Mouse (Mus musculus) 416B (cell line): ENCODE results near the gene Usp47.

Experiments used
- DNase-seq: peaks from one replicate; pipeline ENCODE4 v3.0.0; 2011; ENCODE audit warnings: low read depth

The Usp47 gene

GRCm38 (mm10) chr7:112023150-112023600 is at the start of gene Usp47:
Gene Usp47, plus strand, starts transcription at chr7:112023504.
- peak; percentile 78 for DNase-seq

DNA sequence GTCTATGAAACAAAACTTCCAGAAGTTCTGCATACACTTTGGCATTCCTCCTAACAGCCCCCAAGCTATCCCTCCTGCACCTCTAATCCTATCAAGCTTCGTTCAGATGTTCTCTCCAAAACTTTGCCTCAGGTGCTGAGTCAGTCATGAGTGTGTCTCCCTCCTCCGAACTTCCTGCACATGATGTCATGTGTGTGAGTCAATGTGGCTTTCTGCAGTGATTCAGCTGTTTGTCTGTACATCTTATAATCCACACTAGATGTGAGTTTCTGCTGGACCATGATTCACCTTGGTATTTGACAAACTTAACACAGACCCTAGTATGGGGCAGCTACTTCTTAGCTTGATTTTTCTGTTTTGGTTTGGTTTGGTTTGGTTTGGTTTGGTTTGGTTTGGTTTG is 46.9 kb upstream of the Usp47 start:
- peak; percentile 73 for DNase-seq

DNA sequence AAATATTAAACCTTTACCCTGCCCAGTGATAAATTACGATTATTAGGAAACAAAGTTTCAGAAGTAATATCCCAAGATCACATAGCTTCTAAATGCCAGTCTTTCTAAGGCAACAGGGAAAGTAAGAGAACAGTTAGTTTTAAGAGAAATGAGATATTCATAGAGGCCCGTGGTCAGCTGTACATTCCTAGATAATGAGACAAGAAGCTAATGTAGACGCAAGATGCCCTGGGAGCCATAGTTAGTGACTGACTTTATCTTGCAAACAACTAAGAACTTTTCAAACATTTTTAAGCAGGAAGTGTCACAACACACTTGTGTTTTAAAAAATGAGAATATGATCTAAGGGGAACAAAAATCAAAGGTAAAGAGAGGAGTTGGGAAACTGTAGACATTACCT is 45.4 kb upstream of the Usp47 start:
- no peak for DNase-seq

DNA sequence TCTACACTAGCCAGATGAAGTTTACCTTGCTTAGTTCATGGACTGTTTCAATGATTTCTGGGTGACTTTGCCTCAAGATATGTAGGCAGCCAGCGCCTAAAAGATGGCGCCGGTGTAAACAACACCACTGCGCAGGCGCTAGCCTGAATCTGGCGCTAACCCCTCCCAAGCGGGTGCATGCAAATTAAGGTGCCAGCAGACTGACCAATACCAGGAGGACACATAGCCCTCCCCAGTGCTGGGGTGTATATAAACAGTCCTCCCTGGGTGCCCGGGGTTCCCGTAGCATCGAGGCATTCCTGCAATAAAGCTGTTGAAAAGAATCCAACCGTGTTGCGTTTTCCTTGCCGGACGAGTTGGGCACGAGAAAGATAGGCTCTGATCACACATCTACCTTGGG is 41.0 kb upstream of the Usp47 start:
- DNase-seq, result no peak

DNA sequence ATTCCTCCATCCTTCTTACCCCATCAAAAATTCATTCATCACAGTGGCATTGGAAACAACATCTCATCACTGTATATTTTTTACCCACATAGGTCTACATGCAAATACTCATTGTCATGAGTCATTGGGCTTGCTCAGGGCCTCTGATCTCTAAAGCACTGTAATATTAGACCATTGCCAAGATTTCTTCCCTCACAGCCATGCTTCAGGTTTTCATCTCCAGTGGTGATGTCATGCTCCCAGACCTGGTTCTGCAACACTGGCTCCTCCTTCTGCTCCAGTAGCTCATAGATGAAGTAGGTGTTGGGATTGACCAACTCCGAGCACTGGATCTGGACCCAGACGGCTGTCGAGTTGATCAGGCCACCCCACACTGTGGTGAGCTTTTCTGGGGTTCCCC is 38.8 kb upstream of the Usp47 start:
- DNase-seq, result no peak

DNA sequence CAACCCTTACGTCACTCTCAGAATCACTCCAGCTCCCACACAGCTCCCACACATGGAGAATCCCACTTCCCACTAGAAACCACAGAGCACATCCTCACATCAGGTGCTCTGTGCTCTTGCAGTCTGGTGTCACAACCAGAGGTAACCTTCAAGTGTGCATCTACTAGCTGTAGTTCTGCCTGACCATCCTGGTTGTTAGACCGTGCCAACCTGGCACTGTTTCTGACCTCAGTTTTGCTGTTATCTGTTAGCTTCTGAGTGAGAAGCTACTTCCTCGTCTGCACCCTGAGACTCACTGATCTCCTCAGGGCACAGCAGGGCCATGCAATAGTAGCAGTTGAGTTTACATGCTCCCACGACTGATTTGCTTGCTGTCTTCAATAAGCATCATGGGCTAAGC is 38.0 kb upstream of the Usp47 start:
- no peak for DNase-seq

DNA sequence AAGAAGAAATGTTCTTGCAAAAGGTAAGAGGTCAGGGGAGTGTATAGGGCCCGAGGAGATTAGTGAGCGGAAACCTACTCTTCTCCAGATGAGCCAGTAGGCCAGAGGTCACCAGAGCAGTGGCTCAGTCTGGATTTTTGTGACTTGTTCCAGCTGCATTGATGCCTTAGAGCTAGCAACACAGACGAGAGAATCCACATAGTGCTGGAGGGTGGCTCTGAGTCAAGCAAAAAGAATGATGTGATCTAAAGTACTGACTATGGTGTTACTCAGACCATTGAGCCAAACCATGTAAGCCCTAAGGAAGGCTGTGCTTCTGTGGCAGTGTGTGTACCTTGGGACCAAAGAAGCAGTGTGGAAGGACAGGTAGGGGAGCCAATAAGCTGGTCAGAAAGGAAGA is 36.4 kb upstream of the Usp47 start:
- no peak for DNase-seq

DNA sequence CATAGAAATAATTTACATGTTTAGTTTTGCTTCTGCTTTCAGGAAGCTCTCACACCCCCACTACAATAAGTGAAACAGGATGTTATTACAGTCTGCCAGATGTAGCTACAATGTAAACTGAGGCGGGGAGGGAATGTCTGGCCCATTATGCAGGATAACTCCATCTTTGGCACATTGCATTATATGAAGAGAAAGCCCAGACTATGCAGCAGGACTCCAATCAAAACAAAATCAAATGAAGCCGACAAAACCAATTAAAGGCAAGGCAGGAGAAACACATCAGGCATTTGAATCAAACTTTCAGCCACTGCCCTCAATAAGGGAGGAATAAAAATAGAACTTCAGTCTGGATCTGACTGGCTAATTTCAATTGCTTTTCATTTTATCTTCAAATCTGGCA is 25.9 kb upstream of the Usp47 start:
- DNase-seq, result no peak

GRCm38 (mm10) chr7:111998446-111999004 is 24.8 kb upstream of the Usp47 start:
- DNase-seq, result no peak

GRCm38 (mm10) chr7:111999376-111999775 is 23.9 kb upstream of the Usp47 start:
- no peak for DNase-seq

- no peak for DNase-seq
Measured at GRCm38 (mm10) chr7:112000166-112000565, 23.1 kb upstream of the Usp47 start.

GRCm38 (mm10) chr7:112010511-112010910 is 12.8 kb upstream of the Usp47 start:
- peak; percentile 51 for DNase-seq

DNA sequence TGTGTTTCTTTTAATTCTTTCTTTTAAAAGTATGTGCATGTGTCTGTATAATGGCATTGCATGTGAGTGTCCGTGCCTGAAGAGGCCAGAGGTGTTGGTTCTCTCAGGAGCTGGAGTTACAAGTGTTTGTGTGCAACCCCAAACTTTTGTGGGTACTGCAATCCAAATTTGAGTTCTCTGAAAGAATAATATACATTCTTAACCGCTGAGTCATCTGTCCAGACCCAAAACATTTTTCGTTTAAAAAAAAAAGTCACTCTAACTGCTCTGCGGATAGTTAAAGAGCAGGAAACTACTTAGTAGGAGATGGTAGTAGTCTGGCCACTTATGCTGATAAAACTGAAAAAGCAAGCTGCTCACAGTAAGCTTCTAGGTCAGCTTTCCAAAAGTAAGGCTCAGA is 12.3 kb upstream of the Usp47 start:
- DNase-seq, result no peak

- no peak for DNase-seq
Measured at GRCm38 (mm10) chr7:112012102-112012501, 11.2 kb upstream of the Usp47 start.

- DNase-seq, result no peak
Measured at GRCm38 (mm10) chr7:112012621-112013177, 10.6 kb upstream of the Usp47 start.

- DNase-seq, result no peak
Measured at GRCm38 (mm10) chr7:112014148-112014547, 9.2 kb upstream of the Usp47 start.

DNA sequence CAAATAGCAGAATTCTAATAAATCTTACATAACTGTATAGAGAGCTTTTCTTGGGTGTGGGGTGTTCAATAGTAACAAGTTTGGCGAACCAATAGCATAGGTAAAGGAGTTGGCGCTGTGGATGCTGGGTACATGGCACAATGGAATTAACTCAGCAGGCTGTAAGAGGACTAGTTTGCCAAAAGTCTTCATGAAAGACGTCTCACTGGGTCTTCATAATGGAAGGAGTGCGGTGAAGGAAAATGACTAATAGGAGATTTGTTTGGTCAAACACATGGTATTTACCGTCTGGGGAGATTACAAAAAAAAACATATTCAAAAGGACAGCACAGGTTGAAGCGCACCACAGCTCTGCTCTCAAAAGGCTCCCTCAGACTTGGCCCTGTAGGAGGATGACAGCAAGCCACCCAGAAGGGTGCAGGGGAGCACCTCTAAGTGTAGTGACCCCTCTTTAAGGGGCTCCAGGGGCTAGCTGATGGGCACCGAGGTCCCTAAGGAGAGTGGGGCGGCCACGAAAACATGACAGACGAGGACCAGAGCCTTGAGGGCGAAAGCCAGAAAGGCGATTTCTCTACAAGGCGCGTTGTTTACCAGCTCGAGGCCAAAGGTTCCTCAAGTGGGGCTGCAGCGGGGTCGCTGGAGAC is 676 bp upstream of the Usp47 start:
- no peak for DNase-seq

DNA sequence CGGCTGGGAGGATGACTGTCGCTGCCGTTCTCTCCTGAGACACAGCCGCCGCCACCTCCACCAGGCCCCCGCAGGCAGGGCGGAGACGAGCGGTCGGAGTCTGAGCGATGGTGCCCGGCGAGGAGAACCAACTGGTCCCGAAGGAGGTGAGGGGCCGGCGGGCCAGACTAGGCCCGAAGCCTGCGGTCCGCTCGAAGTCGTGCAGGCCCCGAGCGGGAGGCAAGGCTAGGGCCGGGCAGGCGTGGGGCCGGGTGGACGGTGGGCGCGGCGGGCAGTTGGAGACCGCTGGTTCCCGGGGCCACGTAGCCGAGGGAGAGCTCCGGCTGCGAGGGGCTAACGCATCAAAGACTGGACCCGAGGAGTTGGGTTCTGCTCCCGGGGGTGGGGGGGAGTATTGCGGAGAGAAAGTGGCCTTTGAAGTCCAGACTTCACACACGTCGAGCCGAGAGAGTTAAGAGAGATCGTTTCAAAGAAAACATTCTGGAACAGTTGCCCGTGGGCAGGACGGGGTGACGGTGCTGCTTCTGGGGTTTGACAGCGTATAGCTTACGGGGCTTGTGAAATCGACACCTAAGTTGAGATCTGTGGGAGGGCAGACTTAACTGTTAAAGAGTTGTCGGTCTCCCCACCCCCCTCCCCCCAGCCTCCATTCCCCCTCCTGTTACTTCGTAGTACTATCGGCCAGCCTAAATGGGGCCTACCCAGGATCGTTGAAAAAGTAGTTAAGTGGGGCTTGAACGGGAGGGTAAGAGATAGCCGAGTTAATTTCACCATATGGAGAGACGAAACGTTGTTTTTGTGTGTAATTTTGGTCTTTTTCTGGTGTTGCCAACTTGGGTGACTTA is 519 bp downstream of the Usp47 start:
- peak; percentile 81 for DNase-seq

DNA sequence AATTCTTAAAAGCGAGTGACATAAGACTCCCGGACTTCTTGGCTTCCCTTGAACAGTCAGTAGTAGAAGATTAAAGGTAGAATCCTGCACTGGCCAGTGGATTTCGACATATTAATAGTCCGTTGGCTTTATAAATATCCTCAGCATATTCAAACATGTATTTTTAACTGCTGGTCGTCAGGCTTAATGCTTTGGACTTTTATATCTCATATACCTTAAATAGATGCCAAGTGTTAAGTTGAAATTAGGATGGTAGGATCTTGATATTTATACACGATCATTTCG is 1.1 kb downstream of the Usp47 start:
- DNase-seq, result no peak

DNA sequence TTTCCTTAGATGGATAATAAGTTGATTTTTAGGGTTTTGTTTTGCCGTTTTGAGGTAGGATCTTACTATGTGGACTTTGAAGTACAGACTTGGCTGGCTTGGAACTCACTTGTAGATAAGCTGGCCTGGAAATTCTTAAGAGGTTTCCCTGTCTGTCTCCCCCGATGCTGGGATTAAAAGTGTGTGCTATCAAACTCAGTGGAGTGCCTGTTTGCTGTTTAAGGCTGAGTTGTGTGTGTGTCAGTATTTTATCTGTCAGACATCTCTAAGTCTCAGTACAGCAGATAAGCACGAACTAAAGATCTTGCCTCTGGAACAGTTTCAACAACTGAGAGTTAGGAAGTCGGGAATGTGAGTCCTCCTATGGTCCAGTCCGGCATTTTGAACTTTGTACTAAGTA is 1.6 kb downstream of the Usp47 start:
- peak; percentile 29 for DNase-seq

GRCm38 (mm10) chr7:112030594-112030993 is 7.3 kb downstream of the Usp47 start:
- peak; percentile 77 for DNase-seq

GRCm38 (mm10) chr7:112035804-112036203 is 12.5 kb downstream of the Usp47 start:
- DNase-seq, result peak; percentile 68

- no peak for DNase-seq
Measured at GRCm38 (mm10) chr7:112036636-112037035, 13.3 kb downstream of the Usp47 start.
